Mouse (Mus musculus) WW6 (cell line): Measurements from ENCODE around the gene BC004004.

Source experiments
- DNase-seq: peaks from one replicate; pipeline ENCODE4 v3.0.0-alpha.2; 2013; ENCODE audit warnings: low read depth, low spot score

The BC004004 gene

DNA sequence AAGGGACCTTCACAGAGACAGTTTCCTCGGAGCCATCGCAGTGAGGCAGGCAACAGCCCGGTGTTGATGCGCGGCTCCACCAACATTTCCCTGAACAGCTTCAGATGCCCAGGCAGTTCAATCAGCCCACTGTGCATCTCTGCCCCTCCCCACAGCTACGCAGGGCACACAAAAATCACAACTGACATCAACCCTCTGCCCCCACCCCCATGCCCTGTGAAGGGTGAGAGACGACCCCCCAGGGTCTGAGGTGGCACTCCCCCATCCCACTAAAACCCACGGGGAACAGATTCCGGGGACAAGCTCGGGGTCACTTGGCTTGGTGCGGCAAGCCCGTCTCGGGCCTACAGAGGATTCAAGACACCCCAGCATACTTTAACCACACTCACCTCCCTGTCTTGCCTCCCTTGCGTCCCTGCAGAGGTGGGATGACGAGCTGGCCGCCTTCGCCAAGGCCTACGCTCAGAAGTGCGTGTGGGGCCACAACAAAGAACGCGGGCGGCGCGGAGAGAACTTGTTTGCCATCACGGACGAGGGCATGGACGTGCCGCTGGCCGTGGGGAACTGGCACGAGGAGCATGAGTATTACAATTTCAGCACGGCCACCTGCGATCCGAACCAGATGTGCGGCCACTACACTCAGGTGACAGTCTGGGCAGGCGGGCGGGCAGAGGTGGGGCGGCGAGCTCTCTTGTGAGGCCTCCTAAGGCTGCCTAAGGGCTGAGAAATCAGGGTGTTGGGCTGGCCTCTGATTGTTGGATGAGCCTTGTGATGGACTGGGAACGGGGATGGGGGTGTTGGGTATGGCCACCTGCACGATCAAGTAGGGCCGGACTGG, 53.4 kb downstream of the BC004004 start:
- DNase-seq = no peak

DNA sequence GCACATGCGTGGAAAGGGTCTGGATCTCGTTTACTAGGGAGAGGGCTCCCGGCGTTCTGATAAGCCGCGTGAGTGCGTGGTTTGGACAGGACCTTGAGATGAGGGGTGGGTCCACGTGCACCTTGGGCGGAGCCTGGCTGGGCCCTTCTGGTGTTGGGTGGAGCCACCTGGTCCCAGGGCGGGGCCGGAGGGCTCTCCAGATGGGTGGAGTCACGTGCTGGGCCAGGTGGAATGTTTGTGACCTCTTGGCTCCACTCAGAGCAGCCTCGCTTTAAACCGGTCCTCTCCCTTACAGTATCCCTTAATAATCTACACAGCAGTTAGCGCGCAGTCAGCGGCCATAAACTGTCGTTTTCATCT, 54.0 kb downstream of the BC004004 start:
- DNase-seq = peak; percentile 81

DNA sequence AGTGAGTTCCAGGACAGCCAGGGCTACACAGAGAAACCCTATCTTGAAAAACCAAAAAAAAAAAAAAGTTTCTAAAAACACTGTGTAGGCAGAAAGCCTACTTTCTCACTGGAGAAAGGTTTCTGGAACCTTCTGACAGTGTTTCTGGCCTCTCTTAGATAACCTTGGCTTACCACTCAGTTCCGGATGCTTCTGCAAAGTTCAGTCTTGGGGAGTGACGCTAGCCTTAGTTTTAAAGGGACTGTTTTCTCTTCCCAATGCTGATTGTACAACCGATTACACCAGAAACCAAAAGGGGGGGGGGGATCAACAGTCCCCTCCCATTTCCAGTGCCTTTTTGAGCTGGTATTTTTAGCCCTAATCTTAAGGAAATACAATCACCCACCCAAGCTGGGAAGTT, 55.0 kb downstream of the BC004004 start:
- no peak for DNase-seq

DNA sequence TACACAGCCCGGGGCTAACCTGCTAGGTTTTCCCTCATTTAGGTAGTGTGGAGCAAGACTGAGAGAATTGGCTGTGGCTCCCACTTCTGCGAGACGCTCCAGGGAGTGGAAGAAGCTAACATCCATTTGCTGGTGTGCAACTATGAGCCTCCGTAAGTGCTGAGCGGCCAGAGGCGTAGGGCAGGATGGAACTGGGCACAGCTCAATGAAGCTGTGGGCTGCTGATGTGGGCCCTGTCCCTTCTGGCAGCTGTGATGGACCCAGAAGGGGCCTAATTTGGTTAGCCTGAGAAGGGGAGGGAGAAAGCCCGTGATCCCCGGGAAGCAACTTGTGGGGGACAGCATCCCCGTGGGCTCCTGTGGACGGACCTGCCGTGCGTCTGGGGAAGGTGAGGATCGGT, 57.2 kb downstream of the BC004004 start:
- DNase-seq = no peak

DNA sequence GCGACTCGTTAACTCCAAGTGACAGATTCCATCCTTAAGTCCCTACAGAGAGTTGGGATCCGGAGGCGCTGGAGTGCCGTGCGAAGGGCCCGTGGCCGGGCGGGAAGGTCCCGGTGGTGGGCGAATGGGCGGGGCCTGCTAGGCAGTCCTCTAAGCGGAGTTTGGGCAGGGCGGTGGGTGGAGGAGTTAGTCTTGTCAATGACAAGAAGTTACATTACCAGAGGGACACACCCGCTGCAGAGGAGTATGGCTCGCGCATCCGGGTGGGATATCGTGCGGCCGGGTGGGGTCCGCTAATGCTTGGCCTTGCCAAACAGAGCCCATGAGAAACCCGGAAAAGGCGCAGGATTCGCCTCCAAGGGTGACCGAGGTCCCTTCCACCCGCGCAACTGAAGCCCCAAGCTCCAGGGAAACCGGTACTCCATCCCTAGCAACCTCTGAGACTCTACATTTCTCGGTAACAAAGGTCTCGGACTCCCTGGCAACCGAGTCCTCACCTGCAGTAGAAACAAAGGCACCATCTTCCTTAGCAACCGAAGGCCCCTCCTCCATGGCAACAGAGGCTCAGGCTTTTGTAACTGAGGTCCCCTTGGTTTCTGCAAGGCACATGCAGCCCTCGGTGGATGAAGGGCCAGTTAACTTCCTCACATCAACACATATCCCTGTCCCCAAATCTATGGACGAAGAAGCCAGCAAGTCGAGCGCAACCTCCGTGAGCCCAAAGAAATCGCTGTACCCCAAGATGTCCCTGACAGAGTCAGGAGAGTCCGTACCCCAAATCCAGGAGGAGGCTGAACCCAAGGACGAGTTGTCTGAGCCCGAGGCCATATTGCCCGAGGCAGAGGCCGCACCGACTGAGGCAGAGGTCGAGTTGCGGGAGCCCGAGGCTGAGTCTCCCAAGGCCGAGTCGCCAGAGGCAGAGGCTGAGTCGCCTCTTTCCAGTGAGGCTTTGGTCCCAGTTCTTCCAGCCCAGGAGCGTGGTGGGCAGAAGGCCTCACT, 58.2 kb downstream of the BC004004 start:
- DNase-seq = peak; percentile 54

DNA sequence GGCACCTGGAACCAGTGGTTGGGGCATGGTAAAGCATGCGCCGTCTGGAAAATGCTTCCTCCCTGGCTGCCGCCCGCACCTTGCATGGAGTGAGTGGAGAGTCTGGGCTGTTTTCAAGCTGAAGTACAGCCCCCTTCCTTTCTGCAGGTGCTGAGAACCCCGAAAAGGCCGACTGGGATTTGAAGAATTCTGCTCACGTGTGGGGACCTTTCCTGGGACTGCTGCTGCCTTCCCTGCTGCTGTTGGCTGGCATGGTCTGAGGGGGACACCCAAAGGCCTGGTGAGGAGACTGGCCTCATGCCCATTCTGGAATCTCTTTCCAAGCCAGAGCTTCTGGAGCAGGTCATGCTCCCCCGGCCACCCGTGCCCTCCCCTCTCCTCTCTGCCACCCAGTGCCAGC, 59.1 kb downstream of the BC004004 start:
- DNase-seq = no peak

DNA sequence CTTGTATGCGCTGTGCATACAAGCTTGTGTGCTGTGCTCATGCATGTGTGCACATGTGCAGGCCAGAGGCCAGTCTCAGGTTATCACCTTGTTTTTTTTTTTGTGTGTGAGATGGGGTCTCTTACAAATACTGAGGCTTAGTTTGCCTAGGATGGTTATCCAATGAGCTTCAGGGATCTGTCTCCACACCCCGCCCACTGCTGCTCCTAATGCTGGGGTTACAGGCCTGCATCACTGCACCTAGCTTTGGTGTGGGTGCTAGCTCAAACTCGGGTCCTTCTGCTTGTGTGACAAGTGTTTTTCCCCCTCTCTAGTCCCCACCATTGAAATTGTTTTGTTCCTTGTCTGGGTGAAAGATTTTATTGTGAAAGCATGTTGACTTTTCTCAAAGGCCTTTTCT, 61.6 kb downstream of the BC004004 start:
- no peak for DNase-seq

DNA sequence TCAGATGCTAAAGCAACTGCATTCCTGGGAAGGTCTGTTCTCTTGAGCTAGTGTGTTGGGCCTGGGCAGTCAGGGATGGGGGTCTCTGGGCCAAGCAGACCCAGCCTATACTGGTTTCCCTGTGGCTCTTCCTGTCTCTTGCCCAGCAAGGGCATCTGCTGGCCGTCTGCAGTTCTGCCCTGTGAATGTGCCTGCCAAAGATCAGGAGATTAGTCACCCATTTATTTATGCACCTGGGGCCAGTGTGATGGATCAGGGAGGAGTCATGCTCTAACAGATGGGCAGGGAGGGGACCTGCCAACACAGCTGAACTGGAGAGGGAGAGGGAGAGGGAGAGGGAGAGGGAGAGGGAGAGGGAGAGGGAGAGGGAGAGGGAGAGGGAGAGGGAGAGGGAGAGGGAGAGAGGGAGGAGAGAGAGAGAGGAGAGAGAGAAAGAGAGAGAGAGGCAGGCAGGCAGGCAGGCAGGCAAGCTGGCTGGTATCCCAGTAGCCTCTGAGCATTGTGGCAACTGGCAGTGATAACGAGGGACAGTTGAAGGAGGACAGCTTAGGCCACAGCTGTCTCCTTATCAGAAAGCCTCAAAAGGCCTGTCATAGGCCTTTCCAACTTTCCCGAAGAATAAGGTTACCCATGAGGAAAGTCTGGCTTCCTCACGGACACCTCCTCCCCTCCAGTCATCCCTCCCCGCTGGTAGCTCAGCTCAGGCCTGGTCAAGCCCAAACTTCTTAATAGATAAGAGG, 62.3 kb downstream of the BC004004 start:
- DNase-seq = no peak

DNA sequence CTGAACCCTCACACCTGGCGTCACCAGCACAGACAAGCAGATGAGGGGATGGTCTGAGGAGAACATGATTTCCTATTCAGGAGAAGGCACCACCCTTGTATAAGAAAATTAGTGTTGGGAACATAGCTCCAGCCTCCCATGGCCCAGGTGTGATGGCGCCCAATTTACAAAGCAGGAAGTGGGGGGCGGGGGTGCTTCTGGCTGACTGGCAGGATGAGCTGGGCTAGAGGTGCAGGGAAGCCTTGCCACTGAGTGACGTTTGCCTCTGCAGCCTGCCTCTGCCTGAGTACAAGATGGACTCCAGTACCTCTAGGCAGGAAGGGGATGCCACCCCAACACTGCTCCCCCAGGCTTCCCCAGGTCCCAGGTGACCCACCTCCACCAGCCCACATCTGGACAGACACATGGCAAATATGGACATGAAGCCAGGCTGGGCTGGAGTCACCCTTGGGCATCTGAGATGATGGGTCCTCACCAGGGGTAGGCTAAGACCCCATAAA, 63.6 kb downstream of the BC004004 start:
- DNase-seq = no peak

DNA sequence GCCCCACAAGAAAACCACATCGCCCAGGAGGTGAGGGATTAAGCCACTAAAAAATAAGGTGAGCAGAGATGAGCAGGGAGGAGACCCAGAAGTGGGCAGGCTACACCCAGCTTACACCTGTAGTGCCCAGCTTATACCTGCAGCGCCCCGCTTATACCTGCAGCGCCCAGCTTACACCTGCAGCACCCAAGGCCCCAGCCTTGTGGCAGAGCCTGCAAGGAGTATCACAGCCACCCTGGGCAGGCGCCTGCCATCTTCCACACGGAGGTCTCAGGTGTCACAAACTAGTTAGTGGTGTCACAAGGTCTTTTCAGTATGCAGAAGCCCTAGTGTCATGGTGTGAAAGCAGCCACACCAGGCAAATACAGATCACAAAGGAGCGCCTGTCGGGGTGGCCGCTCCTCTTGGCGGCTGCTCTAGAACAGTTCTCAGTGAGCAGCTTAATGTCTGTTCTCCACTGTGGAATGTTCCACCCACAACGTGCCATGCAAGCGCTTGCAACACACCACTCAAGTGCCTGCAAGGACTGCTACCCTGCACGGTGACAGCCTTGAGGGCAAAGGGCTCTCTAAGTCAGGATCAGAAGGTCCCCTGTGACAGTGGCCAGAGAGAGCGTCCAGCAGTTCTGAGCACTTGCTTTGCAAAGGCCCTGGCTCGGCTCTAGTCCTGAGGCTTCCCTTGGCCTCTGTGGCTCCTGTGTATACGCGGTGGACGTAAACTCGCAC, 67.8 kb downstream of the BC004004 start:
- no peak for DNase-seq

DNA sequence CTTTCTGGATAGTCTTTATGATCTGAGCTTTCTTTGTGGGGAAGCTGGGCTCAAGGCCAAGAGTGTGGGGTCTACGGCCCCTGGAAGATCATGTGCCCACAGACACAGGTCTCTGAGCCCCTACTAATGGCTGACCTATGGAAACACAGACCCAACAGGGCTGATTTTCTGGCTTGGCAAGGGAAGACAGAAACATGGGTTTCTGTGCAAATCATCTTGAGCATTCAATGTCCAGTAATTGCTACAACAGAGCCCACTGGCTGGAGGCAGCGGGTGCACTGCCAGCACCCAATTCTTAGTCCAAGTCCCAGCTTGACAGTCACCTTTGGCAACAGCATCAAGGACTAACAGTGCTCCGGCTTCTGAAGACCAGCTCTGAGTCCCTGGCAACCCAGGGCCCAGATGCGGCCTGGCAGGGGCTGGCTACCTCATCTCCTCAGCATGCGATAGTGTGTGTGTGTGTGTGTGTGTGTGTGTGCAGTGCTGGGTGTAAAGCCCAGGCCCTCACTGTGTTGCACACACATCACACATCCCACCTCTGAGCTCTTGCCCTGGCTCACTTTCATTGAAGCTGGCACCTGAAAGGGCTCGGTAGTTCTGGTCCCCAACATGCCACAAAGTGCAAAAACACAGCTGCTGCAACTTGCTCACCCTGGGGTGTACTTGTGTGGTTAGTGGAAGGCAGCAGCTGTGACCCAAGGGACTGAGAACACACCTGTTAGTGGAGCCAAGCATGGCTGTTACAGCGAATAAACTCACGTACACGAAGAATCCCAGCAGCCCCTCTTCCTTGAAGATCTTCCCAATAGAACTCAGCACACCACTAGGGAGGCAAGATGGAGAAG, 69.6 kb downstream of the BC004004 start:
- no peak for DNase-seq

DNA sequence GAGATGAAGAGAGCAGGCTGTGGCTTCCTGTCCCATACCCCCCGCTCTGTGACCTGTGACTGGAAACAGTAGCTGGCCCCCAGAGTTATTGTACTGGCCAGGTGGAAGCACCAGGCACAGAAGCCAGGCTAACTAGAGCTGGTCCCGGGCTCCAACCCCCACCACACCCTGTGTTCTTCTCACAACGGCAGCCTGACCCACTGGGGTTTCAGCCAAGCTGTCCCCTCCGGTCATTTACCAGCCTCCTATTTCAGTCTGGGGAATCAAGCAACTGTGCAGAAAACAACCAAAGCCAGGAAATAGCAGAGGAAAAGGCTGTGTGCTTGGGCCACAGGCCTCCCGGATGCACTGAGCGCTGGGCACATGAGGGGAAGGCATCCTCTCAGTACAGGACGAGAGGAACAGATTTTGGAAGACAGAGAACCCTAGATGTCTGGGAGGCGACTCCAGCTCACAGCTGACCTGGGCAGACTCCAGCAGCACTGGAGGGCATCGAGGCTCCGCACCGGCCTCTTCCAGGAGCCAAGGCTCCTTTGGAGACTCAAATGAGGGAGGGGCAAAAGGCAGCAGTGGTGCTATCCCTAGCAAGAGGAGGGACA, 70.7 kb downstream of the BC004004 start:
- no peak for DNase-seq

DNA sequence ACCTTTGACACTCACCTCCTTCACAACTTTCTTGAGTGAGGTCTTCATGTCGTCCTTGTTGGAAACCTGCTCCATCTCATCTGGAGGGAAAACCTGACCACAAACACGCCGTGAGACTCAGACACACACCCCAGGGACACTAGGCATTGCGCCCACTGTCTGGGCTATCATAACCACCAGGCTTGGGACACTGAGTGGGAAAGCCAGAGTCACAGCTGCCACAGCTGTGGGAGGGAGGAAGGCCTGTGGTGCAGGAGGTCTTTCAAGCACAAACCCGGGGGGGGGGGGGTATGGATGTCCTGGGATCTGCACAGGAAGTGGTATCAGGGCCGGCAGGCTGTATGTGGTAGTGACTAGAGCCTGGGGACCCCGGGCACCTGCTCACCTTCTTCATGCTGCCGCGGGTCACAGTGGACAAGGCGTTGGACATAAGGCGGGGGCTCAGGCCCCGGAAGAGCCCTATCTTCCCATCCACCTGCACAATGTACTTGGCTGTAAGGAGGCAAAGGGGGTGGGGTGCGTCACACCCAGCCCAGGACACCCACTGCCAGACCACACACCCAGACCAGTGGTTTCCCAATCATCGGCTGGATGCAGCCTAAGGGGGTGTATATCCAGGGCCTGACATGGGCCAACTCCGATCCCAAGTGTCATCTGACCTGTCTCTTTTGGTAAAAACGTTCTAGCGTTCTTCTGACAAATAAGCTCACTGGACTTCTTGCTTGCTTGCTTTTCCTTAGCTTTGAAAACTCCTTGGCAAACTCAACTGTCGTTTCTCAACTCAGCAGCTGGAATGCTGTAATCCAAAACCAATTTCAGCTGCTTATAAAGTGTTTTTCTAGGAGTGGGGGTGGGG, 72.0 kb downstream of the BC004004 start:
- DNase-seq = no peak

DNA sequence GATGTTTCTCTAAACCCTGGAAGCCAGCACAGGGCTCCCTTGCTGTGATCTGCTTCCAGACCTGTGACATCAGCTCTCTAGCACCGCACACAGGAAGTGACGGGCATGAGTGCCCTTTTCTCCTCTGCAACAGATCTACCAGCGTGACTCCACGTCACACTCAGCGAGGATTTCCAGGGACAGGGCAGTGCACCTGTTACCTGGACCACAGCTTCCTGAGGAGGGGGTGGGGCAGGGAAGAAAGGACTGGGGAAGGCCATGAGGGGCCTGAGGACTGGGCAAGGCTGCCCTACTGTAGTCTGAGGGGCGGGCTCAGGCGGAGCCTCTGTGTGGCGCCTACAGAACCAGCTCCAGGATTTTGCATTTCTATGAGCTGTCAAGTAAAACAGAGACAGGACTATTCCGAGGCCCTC, 73.0 kb downstream of the BC004004 start:
- no peak for DNase-seq

DNA sequence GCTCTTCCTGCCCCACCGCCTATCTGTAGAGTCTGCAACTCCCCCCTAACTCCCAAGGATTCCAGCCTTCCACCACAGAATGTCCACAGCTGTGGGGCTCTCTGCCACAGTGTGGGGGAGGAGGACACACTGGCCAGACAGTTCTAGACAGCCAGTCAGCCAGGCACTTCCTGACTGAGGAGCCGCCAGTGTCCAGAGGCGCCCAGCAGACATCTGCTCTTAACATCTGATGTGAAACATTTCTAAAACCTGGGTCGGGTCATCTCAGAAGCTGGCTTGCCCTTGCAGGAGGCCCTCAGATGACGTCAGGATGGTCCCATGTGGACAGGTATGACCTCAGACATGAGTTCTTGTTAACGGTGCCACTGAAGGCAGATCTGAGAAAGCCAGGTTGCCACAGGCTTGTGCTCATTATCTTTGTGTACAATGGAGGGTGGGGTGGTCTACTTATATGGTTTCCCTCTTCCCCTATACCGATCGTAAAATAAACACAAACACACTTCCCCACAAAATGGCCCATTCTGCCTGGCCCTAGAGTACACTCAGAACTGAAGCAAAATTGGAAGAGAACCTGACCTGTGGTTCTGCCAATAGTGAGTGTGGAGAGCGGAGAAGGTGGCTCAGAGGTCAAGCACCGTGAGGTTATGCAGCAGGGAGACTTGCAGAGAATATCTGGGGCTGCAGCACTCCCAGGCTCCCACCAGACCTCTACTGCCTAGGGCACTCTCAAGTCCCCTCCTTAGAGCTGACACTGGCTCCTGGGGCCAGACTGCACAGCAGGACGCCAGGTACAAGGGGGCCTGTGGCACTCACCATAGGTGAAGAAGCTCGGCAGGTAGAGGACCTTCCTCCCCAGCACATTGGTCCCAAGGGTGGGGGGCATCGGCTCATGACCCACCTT, 73.7 kb downstream of the BC004004 start:
- no peak for DNase-seq

DNA sequence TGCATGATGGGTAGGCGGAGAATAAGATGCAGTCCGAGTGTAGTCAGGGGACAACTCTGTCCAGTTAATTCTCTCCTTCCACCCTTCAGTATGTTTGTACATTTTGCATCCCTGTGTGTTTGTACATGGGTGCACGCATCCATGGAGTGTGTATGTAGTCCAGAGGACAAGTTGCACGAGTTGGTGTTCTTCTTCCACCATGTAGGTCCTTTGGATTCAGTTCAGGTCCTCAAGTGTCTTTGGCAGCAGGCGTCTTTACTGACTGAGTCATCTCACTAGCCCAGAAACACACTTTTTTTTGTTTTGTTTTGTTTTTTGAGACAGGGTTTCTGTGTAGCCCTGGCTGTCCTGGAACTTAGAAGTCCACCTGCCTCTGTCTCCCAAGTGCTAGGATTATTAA, 74.7 kb downstream of the BC004004 start:
- DNase-seq = no peak

DNA sequence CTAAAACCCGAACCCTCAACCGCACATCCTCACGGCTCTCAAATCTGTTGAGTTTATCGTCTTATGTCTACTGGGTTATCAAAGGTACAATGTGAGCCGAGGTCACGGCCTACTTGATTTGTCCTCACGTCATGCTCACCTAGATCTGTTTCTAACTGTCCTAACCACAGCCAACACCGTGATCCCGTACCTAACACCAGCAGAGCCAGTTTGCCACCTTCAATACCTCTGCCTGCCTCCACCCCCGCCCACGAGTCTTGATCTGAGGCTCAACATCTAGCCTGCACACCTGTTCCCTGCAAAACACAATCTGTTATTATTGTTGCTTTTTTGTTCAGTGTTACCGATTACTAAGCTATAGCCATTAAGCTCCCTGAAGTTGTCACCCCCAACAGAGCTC, 76.7 kb downstream of the BC004004 start:
- no peak for DNase-seq
